Mouse (Mus musculus) kidney, postnatal 25 days (tissue): Measurements from ENCODE around the gene Ypel3.
"Not testable (repeated sequence)": the region's sequence is repeated elsewhere in the genome, so short reads cannot be mapped to it uniquely, and the experiment has no call there.

Experiments
- DNase-seq, 2 experiments: peaks; one replicate each; pipeline ENCODE4 v3.0.0; 2021; ENCODE audit warnings: mixed read lengths in 2 of 2

Gene Ypel3

DNA sequence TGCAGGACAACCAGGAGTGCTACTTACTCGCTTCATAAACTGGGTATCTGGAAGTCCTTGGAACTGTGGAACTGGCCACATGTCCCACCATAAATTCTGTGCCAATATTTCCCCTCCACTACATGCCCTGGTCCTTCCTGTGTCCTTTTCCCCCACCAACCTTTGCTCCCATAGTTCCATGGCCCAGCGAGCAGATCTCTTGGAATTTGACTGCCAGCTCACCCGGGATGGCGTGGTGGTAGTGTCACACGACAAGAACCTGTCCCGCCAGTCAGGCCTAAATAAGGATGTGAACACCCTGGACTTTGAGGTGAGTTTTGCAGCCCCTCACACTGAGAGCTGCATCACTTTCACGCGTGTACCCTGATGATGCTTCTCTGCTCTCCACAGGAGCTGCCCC is 9.8 kb upstream of the Ypel3 start:
- peak; percentile 43 to 66 for DNase-seq

DNA sequence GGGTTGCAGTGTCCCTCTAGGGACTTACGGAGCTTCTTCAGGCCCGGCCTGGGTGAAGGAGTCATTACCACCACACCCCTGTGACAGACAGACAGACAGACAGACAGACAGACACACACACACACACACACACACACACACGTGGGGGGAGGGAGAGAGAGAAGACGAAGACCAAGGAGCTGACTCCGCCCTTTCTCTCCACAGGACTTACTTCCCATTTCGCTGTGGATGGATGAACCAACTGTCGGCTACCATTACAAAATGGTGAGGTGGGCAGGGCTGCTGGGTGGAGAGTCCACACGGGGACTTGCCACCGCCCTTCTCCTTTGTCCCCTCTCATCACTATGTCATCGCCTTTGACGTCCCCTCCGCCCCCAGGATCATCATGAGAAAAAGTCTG is 6.0 kb upstream of the Ypel3 start:
- no peak for DNase-seq

DNA sequence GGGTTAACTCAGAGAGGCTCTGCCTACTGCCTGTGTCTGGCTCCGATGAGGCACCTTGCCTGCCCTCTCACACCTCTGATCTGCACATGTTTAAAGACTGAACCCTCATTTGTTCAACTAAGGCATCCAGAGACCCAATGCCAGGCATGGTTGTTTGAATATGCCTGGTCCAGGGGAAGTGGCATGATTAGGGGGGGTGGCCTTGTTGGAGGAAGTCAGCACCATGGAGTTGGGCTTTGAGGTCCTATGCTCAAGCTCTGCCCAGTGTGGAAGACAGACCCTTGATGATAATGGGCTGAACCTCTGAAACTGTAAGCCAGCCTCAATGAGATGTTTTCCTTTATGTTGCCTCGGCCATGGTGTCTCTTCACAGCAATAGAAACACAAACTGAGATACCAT is 3.4 kb upstream of the Ypel3 start:
- no peak for DNase-seq

DNA sequence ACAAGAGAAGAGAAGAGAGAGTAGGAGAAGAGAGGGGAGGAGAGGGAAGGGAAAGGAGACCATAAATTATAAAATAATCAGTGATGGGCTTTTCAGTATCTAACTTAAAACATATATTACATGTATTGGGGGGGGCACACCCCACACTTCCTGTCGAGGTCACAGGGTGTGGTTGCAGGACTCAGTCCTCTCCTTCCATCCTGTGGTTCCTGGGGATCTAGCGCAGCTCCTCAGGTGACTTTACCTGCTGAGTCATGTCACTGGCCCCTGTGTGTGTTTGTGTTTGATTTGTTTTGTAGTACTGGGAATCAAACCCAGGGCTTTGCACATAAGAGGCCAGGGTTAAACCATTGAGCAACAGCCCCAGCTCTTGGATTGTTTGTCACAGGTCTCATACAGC is 2.3 kb upstream of the Ypel3 start:
- no peak for DNase-seq

DNA sequence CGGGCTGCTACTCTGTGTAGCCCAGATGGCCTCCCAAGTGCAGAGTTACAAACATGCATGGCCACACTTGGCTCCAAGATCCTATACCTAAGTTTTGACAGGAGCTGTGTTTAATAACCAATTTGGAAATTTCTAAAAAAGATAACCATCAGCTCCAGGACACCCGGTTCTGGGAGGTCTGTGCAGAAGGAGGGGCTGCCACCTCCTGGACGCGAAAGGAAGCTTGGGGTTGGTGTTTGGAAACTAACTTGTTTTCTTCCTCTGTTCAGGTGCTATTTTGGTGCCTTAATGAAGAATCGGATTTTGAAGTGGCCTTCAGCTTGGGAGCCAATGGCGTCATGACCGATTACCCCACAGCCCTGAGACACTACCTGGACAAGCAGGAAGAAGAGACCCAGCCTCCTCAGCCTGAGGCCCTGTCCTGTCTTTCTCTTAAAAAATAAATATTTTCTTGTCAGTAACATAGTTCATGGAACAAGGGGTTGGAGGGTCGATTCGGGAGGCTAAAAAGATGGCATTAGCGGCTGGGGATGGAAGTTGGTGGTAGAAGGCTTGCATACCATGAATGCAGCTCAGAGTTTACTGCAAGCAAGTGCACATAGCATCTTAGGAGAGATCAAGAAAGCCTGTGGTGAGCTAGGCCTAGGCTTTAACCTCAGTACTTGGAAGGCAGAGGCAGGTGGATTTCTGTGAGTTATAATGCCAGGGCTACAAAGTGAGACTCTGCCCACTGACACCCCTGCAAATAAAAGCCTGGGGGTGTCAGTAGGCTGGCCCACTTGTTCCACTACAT is 1.4 kb upstream of the Ypel3 start:
- peak in 1 of 2 experiments; percentile 22 for DNase-seq

DNA sequence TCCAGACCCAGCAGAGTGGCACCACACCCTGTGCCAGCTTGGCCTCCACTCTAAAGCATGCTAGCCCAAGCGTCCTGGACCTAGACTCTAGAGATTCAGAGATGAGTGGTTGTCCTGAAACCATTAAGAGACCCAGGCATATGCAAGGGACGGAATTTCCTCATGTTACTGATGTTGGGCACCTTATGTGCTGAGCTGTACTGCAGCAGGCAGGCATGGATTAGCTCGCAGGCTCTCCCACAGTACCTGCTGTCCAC is 849 bp upstream of the Ypel3 start:
- DNase-seq: no peak

DNA sequence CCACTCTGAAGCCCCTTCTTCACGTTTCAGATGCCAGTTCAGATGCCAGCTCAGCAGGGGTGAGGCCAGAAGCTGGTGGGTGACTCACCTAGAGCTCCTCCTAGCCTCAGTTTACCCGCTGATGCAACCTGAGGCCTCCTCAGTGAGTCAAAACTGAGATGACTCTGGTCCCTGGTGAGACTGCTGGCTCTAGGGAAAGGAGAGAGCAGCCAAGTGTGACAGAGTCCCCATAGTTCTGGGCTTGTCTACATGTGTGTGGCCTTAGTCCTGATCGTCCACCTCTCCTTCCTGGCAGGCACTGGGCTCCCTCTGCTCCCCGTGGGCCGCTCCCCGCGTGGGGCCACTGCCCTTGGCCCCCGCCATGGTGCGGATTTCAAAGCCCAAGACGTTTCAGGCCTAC is 721 bp downstream of the Ypel3 start:
- peak in 1 of 2 experiments; percentile 22 for DNase-seq

DNA sequence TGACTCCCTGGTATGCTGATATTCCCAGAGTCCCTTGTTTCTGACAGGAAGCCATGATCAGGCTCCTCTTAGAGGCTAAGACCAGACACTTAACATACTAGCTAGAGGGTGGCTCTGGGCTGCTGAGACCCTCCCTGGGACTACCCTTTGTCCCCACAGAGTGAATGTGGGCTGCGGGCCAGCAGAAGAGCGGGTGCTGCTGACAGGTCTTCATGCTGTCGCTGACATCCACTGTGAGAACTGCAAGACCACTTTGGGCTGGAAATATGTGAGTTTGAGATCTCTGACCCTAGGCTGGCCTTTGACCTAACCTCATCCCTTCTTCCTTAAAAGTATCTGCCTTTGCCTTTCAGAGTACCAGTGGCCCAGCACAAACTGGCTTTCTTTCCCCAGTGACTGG is 1.4 kb downstream of the Ypel3 start:
- no peak for DNase-seq

DNA sequence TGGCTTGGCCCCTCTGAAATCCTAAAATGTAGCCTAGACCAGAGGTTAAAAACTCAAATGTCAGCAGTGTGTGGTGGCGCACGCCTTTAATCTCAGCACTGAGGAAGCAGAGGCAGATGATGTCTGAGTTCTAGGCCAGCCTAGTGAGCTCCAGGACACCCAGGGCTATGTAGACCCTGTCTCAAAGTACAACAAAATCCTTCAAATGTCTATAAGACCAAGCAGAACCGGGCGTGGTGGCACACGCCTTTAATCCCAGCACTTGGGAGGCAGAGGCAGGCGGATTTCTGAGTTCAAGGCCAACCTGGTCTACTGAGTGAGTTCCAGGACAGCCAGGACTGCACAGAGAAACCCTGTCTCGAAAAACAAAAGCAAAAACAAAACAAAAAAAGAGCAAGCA is 2.3 kb downstream of the Ypel3 start:
- DNase-seq: not testable (repeated sequence)

DNA sequence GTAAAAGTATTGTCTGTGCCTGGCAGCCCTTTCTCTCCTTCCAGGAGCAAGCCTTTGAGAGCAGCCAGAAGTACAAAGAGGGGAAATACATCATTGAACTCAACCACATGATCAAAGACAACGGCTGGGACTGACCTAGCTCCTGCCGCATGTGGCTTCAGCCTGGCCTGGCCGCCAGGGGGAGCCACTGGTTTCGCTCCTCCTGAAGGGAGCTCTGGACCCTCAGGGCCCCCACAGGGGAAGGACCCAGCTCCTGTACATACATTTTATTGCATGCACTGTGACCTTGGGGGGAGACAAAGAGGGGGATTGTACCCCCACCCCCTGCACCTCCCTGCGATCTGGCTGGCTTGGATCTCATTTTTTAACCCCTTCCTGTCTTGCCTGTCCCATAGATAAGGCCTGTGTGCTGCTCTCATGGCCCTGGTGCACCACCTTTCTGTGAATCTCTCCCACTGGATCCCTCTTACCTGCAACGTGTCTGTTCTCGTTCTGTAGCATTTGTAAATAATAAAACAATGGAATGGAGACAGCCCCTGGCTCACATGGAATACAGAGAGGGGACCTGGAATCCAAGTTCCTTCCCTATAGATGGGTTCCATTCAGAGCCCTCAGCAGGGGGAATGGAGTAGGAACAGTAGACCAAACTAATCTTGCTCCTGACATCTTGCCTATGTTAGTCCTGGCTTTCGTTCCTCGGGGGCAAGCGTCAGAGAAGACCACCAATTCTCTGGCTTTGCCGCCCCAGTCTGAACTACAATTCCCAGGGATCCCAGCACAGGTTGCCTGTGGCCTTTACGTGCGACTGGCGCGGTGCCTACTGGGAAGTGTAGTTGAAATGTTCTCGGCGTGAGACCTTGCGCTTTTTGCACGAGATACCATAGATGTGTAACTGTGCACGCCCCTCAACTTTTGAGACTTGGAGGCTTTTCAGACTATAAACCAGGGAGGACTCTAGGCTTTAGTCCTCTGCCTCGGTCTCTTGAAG is 3.5 kb downstream of the Ypel3 start:
- peak; percentile 92 to 93 for DNase-seq

DNA sequence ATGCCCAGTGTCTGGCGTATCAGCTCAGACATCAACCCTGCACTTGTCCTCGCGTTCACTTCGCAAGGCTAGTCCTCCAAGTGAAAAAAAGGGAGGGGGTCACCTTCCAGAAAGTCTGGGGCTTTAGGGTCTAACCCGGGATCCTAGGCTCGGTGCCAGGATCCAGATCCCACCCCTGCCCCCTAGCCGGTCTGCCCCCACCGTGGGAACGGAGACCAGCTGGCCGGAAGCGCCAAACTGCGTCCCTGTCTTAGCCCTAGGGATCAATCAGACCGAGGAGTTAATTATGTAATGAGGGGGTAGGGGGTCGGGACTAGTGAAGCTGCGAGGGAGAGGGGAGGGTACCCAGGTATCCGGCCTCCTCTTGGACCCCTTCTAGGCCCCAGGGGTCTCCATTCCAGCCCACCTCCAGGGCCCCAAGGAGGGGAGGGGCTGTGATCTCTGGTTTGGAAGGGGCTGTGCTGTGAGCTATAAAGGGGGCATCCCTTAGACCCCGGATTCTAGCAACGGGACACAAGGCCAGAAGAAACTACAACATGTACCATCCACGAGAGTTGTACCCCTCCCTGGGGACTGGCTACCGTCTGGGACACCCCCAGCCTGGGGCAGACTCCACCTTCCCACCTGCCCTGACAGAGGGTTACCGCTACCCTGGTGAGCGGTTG is 4.3 kb downstream of the Ypel3 start, which contains the start of gene Tbx6:
Tbx6 (plus strand) TSS at position 513 of the 665 bp plus-strand sequence.
- DNase-seq: no peak

DNA sequence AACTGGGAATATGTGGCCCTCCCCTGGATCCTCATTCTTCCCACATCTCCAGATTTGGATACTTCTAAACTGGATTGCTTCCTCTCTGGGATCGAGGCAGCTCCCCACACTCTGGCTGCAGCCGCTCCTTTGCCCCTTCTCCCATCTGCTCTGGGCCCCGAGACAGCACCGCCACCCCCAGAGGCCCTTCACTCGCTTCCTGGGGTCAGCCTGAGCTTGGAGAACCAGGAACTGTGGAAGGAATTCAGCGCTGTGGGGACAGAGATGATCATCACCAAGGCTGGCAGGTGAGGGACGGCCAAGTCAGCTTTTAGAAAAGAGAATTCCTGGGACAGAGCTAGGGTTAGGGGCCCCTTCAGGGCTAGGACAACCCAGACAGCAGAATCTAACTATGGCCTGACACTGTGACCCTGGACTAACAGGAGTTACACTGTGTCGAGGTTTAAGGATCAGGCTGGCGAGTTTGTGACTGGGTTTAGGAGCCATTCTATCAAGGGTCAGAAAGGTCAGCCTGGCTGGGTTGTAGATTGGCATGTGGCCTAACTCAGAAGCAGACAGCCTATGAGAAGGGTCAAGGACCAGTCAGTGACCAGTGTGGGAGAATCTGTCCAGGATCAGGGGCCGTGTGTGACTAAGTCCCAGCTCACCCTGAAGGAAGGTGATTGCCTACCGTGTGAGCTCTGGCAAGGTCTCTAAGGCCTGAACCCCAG is 5.1 kb downstream of the Ypel3 start:
- DNase-seq: no peak

DNA sequence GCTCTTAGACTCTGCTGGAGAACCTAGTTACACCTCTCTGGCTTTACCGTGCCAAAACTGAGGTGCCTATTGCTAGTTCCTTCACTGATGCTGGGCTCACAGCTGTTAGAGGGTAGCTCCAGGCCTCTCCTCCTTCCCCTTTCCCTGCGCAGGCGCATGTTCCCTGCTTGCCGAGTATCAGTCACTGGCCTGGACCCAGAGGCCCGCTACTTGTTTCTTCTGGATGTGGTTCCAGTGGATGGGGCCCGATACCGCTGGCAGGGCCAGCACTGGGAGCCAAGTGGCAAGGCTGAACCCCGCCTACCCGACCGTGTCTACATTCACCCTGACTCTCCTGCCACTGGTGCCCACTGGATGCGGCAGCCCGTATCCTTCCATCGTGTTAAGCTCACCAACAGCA is 5.9 kb downstream of the Ypel3 start:
- no peak for DNase-seq

DNA sequence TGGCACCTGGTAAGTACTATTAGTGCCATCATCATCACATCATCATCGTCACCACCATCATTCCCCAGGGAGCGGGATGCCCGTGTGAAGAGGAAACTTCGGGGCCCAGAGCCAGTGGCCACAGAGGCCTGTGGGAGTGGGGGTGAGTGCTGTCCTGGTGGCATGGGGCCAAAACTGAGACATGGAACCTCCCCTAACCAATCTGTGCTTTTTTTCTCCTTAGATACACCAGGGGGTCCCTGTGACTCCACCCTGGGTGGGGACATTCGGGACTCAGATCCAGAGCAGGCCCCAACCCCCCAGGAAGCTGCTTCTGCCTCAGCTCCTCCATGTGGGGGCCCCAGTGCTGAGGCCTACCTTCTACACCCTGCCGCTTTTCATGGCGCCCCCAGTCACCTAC is 7.7 kb downstream of the Ypel3 start:
- peak in 1 of 2 experiments; percentile 13 for DNase-seq

DNA sequence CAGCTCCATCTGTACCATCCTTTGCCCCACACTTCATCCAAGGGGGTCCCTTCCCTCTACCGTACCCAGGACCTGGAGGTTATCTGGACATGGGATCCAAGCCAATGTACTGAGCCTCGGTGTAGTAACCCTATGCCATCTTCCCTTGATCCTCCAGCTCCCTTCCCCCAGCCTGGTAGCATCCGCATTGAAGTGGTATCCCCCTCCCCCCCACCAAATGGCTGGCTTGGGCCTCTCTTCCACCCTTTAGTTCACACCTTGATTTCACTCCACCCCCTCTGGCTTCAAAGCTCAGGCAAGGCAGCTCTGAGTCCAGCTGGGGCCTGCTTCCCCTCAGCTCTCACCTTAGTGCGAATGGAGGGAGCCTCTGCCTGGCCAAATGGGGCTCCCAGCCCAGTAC is 8.3 kb downstream of the Ypel3 start:
- DNase-seq: no peak

DNA sequence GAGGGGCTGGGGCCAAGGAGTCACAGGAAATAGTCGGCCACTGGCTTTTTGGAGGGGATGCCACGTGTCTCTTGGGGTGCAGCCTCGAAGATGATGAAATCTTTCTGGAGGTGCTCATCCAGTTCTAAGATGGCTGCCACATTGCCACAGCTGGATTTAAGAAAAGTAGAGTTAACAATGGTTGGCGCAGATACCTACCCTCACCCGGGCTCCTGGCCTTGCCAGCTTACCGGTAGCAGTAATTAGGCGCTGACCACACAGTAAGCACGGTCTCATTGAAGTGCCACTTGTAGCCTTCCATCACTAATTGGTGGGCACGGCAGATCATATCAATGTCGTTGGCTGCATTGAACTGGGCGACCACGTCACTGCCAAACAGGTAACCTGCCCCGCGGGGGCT is 9.4 kb downstream of the Ypel3 start:
- DNase-seq: no peak

DNA sequence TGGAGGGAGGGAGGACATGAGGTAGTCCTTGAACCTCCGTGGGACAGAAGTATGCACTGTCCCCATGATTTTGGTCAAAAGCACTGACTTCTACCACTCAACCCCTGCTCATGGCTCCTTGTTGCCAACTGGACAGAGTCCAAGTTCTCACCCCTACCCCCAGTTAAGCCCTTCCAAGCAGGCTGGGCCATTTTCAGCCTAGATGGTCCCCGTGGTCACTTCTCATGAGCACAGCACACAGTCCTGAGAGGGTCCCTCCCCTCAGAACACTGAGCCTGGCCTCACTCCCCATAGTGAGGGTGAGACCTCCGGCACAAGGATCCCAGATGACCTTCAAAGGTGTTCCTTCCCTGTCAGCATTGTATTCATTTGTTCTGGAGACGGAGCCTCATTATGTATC is 12.4 kb downstream of the Ypel3 start:
- no peak for DNase-seq

DNA sequence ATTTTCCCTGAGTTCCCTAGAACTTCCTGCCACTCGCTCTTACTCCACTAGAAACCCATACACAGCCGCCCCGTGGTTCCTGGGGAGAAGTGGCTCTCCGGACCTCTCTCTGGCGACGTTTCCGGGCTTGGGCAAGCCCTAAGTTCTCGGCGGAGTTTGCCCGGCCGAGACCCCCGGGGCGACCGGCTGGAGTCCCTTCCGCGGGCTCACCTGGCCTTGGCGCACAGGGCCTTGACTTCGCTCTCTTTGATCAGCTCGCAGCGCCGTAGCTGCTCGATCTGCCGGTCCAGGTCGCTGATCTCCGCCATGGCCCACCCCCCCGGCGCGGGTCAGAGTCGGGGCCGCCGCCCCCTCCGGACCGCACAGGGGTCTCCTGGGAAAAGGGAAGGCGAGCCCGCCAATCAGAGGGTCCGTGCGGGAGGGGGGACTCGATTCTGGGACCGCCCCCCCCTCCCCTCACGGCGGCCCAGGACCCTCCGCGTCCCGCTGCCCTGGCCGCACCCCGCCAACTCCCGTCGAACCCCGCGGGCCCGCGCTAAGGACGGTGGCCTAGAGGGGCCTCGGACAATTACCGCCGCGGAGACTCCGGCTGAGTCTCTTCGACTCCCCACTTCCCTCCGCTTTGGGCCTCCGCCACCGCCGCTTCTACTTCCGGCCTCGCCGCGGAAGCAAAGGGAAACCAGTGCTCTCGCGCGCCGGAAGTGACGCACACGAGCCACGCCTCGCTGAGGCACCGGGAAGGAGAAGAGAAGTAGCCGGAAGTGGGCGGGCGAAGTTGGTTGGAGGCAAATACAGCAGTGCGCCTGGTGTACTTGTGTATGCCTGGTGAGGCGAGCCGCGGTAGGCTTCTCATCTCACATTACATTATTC is 15.3 kb downstream of the Ypel3 start, which contains the start of gene Ppp4c:
Ppp4c (minus strand) TSS at position 646 of the 870 bp plus-strand sequence.
- DNase-seq: peak; percentile 98 to 99

DNA sequence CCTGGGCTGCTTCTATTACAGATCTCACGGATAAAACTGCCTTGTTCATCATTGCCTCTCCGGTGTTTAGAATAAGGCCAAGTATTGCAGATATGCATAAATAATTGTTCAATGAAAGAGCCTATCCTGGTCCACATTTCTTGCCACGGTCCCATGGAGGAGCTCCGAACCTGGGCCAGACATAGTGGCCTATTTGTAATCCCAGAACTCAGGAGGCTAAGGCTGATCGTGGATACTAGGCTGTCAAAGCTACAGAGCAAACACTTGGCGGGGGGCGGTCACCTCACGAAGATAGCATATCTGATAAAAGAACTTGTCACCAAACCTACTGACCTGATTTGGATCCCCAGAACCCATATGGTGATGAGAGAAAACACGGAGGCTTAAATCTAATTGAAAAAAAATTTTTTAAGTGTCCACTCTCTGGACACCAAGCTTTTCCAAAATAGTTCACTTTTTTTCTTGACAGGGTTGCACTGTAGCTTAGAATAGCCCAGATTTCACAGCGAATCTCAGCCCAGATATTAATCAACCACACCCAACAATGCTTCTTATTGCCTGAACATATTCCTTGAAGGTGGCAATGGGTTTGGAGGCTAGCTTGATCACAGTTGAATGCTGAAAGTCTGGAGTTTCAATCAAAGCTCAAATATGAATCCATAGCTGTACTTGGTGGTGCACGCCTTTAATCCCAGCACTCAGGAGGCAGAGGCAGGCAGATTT is 16.1 kb downstream of the Ypel3 start:
- no peak for DNase-seq

DNA sequence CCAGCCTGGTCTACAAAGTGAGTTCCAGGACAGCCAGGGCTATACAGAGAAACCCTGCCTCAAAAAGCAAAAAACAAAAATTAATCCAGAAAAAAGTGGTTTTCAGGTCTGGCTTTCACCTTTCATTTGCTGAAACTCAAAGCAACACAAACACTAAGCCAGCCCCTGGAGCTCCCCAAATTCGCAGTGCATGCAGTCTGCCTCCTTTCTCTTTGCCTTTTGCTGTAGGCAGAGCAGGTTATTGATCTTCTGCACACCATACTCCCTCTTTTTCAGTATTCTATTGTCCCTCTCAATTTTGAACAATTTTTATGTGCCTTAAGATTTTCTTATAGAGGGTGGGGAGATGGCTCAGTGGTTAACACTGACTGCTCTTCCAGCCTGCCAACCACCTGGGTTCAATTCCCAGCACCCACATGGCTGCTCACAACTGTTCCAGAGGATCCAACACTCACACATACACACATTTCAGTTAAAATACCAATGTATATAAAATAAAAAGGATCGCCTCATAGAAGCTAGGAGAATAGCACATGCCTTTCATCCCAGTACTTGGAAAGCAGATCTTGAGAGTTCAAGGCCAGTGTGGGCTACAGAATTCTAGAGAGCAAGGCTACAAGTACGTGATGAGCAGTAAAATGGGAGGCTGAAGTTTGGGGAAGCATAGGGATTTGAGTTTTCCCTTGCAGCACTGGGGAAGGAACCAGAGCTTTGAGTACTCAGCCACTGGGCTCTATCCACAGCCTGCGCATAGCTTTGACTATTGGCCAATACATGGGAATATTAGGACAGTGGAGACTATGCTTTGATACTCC is 16.9 kb downstream of the Ypel3 start:
- DNase-seq: no peak
